Mouse (Mus musculus): ENCODE data around the gene Zfp628.

- TF ChIP-seq CTCF (IDR thresholded peaks at IDR 0.05; ENCODE audit: control insufficient read depth, insufficient read depth, low read length): no peak
- TF ChIP-seq POLR2A (IDR thresholded peaks at IDR 0.05; ENCODE audit: borderline replicate concordance, control insufficient read depth, low read depth, low read length): peak; percentile 8; the same call in 1 of the 2 replicates
Measured at GRCm38 (mm10) chr7:4920976-4921823, 6.2 kb downstream of the Zfp628 start.
